Mouse (Mus musculus): Measurements from ENCODE around the gene Gnao1. TPM values are rescaled to one million over a fixed set of nuclear protein-coding genes. Genes with fewer than 3 reads are reported as not detected.

The Gnao1 gene
- polyA plus RNA-seq, 1 experiment from 2014 or later, result 10.8 TPM

DNA sequence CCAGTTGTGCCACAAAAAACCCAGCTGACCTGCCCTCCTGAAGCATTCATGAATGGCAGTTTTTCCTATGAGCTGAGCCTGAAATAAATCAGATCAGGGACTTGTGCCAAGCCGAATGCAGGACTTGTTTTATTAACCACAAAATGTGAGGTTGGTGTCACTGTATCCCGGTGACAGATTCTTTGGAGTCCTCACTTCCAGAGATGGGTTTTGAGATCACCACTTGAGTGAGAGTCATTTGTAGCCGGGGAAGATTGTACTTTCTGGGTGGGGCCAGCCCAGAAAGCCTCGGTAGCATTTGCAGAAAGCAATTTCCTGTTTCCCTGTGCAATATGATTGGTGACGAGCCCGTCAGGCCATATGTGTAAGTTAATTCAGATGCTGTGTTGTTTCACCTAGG is 4.5 kb downstream of the Gnao1 start:
- Histone ChIP-seq H3K9ac (ENCODE audit: low read length) (no peak overlapping the region), H3K4me3 (ENCODE audit: low read length) (no peak overlapping the region), H3K27ac (ENCODE audit: low read length) (no peak overlapping the region), H3K4me2 (ENCODE audit: low read depth, low read length) (no peak overlapping the region), H3K4me1 (ENCODE audit: control insufficient read depth, insufficient read depth, low read length) (peaks cover 5% of the 10 kb centered on the region; the same call in 1 of the 2 replicates), H3K36me3 (ENCODE audit: control insufficient read depth, insufficient read depth) (no peaks in the 10 kb centered on the region), H3K27me3 (ENCODE audit: control insufficient read depth, insufficient read depth, low read length) (0 out of 2 replicates have a peak, but pooled peaks cover 9% of the 10 kb centered on the region), H3K9me3 (replicated peaks; ENCODE audit: control insufficient read depth, low read length) (no peaks in the 10 kb centered on the region)
- no peak for ATAC-seq (replicated peaks; ENCODE audit: extremely low read depth, insufficient read depth, low FRiP score)
- 55% methylated on average over 6 of the region's 6 CpGs for WGBS

DNA sequence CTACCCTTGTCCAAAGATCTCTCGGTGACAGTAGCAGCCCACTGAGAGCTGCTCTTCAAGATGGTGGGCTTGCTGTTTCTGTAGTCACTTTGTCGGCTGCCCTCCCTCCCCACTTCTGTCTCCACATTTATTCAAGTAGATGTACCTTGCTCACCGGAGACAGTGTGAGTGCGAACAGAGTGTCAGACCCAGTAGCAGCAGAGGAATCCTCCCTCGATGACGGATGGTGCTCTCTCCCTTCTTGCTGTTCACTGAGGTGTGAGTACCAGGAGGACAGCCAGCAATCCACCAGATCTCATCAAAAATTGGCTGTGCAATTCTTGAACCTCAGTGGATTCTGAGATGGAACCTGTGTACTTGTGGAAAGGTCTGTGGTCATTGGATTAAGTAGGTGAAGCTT is 6.5 kb downstream of the Gnao1 start:
- H3K36me3 ChIP-seq (ENCODE audit: control insufficient read depth, insufficient read depth), result no peaks in the 10 kb centered on the region
- H3K27ac ChIP-seq (ENCODE audit: low read length), result no peak overlapping the region
- WGBS, result 72% methylated on average over 6 of the region's 6 CpGs
- H3K9me3 ChIP-seq (replicated peaks; ENCODE audit: control insufficient read depth, low read length), result no peaks in the 10 kb centered on the region
- H3K4me3 ChIP-seq (ENCODE audit: low read length), result no peak overlapping the region
- H3K4me1 ChIP-seq (ENCODE audit: control insufficient read depth, insufficient read depth, low read length), result peaks cover 5% of the 10 kb centered on the region; the same call in 1 of the 2 replicates
- no peak overlapping the region for H3K9ac ChIP-seq (ENCODE audit: low read length)
- ATAC-seq (replicated peaks; ENCODE audit: extremely low read depth, insufficient read depth, low FRiP score), result no peak
- H3K4me2 ChIP-seq (ENCODE audit: low read depth, low read length), result no peak overlapping the region
- H3K27me3 ChIP-seq (ENCODE audit: control insufficient read depth, insufficient read depth, low read length), result 0 out of 2 replicates have a peak, but pooled peaks cover 9% of the 10 kb centered on the region

DNA sequence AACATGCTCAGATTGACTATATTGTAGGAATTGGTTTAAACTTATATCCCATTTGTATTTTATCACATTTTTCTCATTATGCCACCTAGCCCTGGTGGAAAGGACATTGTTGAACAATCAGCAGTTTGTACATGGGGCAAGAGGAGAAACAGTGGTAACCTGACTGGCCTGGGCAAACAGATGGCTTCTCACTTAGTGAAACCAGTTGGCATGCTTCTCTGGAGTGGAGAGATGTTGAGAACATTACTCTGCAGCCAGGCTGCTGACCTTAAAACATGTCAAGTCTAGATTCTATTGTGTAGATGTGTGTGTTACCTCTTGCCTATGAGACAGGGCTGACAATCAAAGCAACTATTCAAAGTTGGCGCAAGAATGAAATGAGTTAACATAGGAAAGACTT is 7.6 kb downstream of the Gnao1 start:
- Histone ChIP-seq H3K9me3 (replicated peaks; ENCODE audit: control insufficient read depth, low read length) (no peaks in the 10 kb centered on the region), H3K4me1 (ENCODE audit: control insufficient read depth, insufficient read depth, low read length) (peaks cover 6% of the 10 kb centered on the region; the same call in 1 of the 2 replicates), H3K27ac (ENCODE audit: low read length) (no peak overlapping the region), H3K27me3 (ENCODE audit: control insufficient read depth, insufficient read depth, low read length) (no peaks in the 10 kb centered on the region), H3K4me2 (ENCODE audit: low read depth, low read length) (no peak overlapping the region), H3K36me3 (ENCODE audit: control insufficient read depth, insufficient read depth) (no peaks in the 10 kb centered on the region), H3K9ac (ENCODE audit: low read length) (no peak overlapping the region), H3K4me3 (ENCODE audit: low read length) (no peak overlapping the region)
- WGBS, result 97% methylated on average over 1 of the region's 1 CpGs
- ATAC-seq (replicated peaks; ENCODE audit: extremely low read depth, insufficient read depth, low FRiP score), result no peak

DNA sequence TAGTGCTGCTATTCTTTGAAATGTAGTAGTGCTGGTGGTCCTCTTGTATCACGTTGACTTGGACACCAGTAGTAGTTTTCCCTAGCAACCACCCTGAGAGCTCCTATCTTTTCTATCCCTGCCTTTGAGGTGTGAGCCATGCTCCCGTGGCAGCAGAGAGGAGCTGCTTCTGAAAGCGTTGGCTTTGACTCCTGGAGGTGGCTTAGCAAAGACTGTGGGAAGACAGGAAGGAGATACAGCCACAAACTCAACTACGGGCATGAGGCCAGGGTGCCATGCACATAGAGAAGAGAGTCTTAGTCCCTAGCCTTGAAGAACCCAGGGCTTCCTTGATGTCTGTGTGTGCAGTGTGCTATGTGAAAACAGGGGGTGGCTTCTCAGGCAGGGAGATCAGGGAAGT is 10.2 kb downstream of the Gnao1 start:
- 61% methylated on average over 4 of the region's 4 CpGs for WGBS
- Histone ChIP-seq H3K4me3 (ENCODE audit: low read length) (no peak overlapping the region), H3K4me2 (ENCODE audit: low read depth, low read length) (no peak overlapping the region), H3K36me3 (ENCODE audit: control insufficient read depth, insufficient read depth) (no peaks in the 10 kb centered on the region), H3K9ac (ENCODE audit: low read length) (no peak overlapping the region), H3K9me3 (replicated peaks; ENCODE audit: control insufficient read depth, low read length) (no peaks in the 10 kb centered on the region), H3K4me1 (ENCODE audit: control insufficient read depth, insufficient read depth, low read length) (0 out of 2 replicates have a peak, but pooled peaks cover 2% of the 10 kb centered on the region), H3K27me3 (ENCODE audit: control insufficient read depth, insufficient read depth, low read length) (no peaks in the 10 kb centered on the region), H3K27ac (ENCODE audit: low read length) (no peak overlapping the region)
- ATAC-seq (replicated peaks; ENCODE audit: extremely low read depth, insufficient read depth, low FRiP score), result no peak

DNA sequence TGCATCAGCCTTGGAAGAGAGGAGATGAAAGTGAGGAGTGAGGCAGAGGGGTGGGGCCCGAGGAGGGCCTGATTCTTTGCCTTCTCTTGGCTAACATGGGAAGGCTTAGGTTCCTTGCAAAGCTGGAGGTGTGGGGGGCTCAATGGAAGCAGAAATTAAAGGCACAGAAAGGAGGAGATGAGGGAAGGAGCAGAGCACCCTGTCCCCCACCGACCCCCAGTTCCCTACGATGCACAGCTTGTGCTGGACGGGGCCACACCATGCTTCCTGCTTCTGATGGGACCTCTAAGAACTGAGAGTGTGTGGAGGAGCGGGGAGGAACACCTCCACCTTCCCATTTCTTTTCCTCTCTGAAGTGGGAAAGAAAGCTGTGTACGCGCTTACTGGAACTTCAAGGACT is 11.6 kb downstream of the Gnao1 start:
- H3K4me3 ChIP-seq (ENCODE audit: low read length), result no peak overlapping the region
- no peak for ATAC-seq (replicated peaks; ENCODE audit: extremely low read depth, insufficient read depth, low FRiP score)
- H3K9ac ChIP-seq (ENCODE audit: low read length), result no peak overlapping the region
- H3K9me3 ChIP-seq (replicated peaks; ENCODE audit: control insufficient read depth, low read length), result no peaks in the 10 kb centered on the region
- no peaks in the 10 kb centered on the region for H3K27me3 ChIP-seq (ENCODE audit: control insufficient read depth, insufficient read depth, low read length)
- 89% methylated on average over 7 of the region's 7 CpGs for WGBS
- no peak overlapping the region for H3K27ac ChIP-seq (ENCODE audit: low read length)
- H3K4me1 ChIP-seq (ENCODE audit: control insufficient read depth, insufficient read depth, low read length), result 0 out of 2 replicates have a peak, but pooled peaks cover 2% of the 10 kb centered on the region
- H3K4me2 ChIP-seq (ENCODE audit: low read depth, low read length), result no peak overlapping the region
- no peaks in the 10 kb centered on the region for H3K36me3 ChIP-seq (ENCODE audit: control insufficient read depth, insufficient read depth)

DNA sequence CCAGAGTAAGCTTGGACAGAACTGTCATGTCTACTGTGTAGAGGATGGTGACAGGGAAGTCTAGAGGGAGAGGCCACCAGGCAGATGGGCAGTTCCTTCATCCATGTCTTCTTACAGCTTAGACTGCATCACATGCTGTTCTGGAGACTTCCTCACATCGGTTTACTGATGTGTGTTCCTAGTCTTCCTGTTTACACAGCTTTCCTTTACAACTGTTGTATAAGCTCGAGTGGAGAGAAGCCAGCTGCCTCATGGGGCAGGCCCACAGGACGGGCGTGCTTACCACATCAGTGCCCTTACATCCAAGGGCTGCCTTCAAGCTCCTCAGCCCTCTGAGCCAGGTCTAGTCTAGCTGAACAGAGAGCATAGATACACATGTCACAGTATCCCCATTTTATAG is 15.6 kb downstream of the Gnao1 start:
- Histone ChIP-seq H3K27me3 (ENCODE audit: control insufficient read depth, insufficient read depth, low read length) (no peaks in the 10 kb centered on the region), H3K4me2 (ENCODE audit: low read depth, low read length) (no peak overlapping the region), H3K4me3 (ENCODE audit: low read length) (no peak overlapping the region), H3K27ac (ENCODE audit: low read length) (no peak overlapping the region), H3K9ac (ENCODE audit: low read length) (no peak overlapping the region), H3K9me3 (replicated peaks; ENCODE audit: control insufficient read depth, low read length) (no peaks in the 10 kb centered on the region), H3K4me1 (ENCODE audit: control insufficient read depth, insufficient read depth, low read length) (0 out of 2 replicates have a peak, but pooled peaks cover 2% of the 10 kb centered on the region), H3K36me3 (ENCODE audit: control insufficient read depth, insufficient read depth) (no peaks in the 10 kb centered on the region)
- 56% methylated on average over 4 of the region's 4 CpGs for WGBS
- no peak for ATAC-seq (replicated peaks; ENCODE audit: extremely low read depth, insufficient read depth, low FRiP score)

DNA sequence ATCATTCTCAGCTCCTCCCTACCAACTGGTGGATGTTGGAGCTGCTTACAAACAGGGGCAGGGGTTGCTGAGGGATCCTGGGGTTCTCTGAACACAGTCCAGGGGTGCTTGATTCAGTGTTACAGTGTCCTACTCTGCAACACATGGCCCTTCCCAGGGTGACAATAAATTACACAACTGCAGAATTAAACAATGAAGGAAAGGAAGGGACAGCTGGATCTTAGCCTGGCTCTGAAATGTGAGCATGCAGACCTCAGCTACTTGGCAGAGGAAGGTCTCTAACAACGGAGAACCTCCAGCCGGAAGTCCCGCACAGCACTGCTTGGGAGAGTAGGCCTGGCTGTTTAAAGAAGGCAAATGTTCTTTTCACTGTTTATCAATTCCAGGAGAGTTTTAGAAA is 20.9 kb downstream of the Gnao1 start:
- ATAC-seq (replicated peaks; ENCODE audit: extremely low read depth, insufficient read depth, low FRiP score), result no peak
- no peak overlapping the region for H3K4me3 ChIP-seq (ENCODE audit: low read length)
- WGBS, result 78% methylated on average over 3 of the region's 3 CpGs
- H3K9me3 ChIP-seq (replicated peaks; ENCODE audit: control insufficient read depth, low read length), result no peaks in the 10 kb centered on the region
- no peaks in the 10 kb centered on the region for H3K36me3 ChIP-seq (ENCODE audit: control insufficient read depth, insufficient read depth)
- H3K27me3 ChIP-seq (ENCODE audit: control insufficient read depth, insufficient read depth, low read length), result no peaks in the 10 kb centered on the region
- no peak overlapping the region for H3K4me2 ChIP-seq (ENCODE audit: low read depth, low read length)
- H3K27ac ChIP-seq (ENCODE audit: low read length), result no peak overlapping the region
- no peak overlapping the region for H3K9ac ChIP-seq (ENCODE audit: low read length)
- no peaks in the 10 kb centered on the region for H3K4me1 ChIP-seq (ENCODE audit: control insufficient read depth, insufficient read depth, low read length)

DNA sequence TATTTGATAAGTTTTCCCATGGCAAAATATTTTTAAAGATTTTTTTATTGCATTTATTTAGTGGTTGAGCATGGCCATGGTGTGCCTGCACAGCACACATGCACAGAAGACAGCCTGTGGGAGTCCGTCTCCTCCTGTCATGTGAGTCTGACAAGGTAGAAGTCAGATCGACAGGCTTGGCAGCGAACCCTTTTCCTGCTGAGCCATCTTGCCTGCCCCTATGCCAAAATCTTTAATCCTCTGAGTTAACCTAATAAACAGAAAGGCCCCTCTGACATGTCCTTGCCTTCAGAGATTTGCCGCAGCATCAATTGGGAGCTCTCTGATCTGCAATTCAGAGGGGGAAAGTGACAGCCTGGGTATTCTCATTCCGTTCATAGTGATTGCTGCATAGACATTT is 26.0 kb downstream of the Gnao1 start:
- no peak overlapping the region for H3K9ac ChIP-seq (ENCODE audit: low read length)
- no peaks in the 10 kb centered on the region for H3K9me3 ChIP-seq (replicated peaks; ENCODE audit: control insufficient read depth, low read length)
- H3K27ac ChIP-seq (ENCODE audit: low read length), result no peak overlapping the region
- 67% methylated on average over 5 of the region's 5 CpGs for WGBS
- H3K4me1 ChIP-seq (ENCODE audit: control insufficient read depth, insufficient read depth, low read length), result peaks cover 15% of the 10 kb centered on the region
- no peak overlapping the region for H3K4me3 ChIP-seq (ENCODE audit: low read length)
- H3K36me3 ChIP-seq (ENCODE audit: control insufficient read depth, insufficient read depth), result no peaks in the 10 kb centered on the region
- no peak overlapping the region for H3K4me2 ChIP-seq (ENCODE audit: low read depth, low read length)
- no peak for ATAC-seq (replicated peaks; ENCODE audit: extremely low read depth, insufficient read depth, low FRiP score)
- 0 out of 2 replicates have a peak, but pooled peaks cover 3% of the 10 kb centered on the region for H3K27me3 ChIP-seq (ENCODE audit: control insufficient read depth, insufficient read depth, low read length)

DNA sequence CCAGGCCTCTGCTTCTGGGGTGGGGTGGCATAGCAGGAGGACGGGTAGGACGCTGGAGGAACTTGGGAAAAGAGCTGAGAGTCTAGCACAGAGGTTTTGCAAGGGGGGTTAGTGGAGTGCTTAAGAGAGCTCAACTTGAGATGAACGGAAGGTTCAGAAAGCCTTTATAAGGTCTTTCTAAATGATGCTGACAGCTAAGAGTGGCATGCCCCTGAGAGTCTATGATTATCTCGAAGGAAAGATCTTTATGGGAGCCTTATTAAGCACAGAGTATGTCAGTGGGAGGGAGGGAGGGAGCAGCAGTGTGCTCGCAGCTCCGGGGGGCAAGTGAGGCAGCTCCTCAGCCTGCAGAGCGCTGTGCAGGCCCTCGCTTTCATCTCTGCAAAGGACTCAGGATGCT is 29.3 kb downstream of the Gnao1 start:
- no peak overlapping the region for H3K27ac ChIP-seq (ENCODE audit: low read length)
- H3K36me3 ChIP-seq (ENCODE audit: control insufficient read depth, insufficient read depth), result no peaks in the 10 kb centered on the region
- no peak overlapping the region for H3K4me3 ChIP-seq (ENCODE audit: low read length)
- ATAC-seq (replicated peaks; ENCODE audit: extremely low read depth, insufficient read depth, low FRiP score), result no peak
- peaks cover 27% of the 10 kb centered on the region for H3K4me1 ChIP-seq (ENCODE audit: control insufficient read depth, insufficient read depth, low read length)
- no peaks in the 10 kb centered on the region for H3K9me3 ChIP-seq (replicated peaks; ENCODE audit: control insufficient read depth, low read length)
- no peak overlapping the region for H3K9ac ChIP-seq (ENCODE audit: low read length)
- no peak overlapping the region for H3K4me2 ChIP-seq (ENCODE audit: low read depth, low read length)
- 39% methylated on average over 8 of the region's 8 CpGs for WGBS
- H3K27me3 ChIP-seq (ENCODE audit: control insufficient read depth, insufficient read depth, low read length), result 0 out of 2 replicates have a peak, but pooled peaks cover 3% of the 10 kb centered on the region
